Mouse (Mus musculus) CH12.LX (cell line): ENCODE data around the gene Sh3rf1. TPM values are rescaled to one million over a fixed set of nuclear protein-coding genes. Genes with fewer than 3 reads are reported as not detected.

Source experiments
- DNase-seq: peaks from one replicate; pipeline ENCODE4 v3.0.0-alpha.2; 2013; ENCODE audit errors: extremely low read depth
- H3K27ac ChIP-seq: 2 replicates; pipeline ENCODE4 v1.5.1; 2012; ENCODE audit warnings: low read depth, mild to moderate bottlenecking, control low read depth, moderate library complexity; ENCODE audit not compliant: insufficient read depth
- H3K27me3 ChIP-seq: replicated peaks from 2 replicates; pipeline ENCODE3; 2012; ENCODE audit warnings: inconsistent platforms
- H3K36me3 ChIP-seq, 2 experiments: replicated peaks in 1 of 2; 2 replicates each; pipeline versions ENCODE3 to v1.6.1; 2012; ENCODE audit warnings: inconsistent platforms in 1 of 2, low read length in 1 of 2, mild to moderate bottlenecking in 1 of 2, mixed read lengths in 1 of 2, moderate library complexity in 1 of 2; ENCODE audit not compliant: control insufficient read depth in 1 of 2, insufficient read depth in 1 of 2
- H3K4me1 ChIP-seq, 2 experiments: 2 replicates each; pipeline ENCODE4 v1.6.1; 2012; ENCODE audit warnings: inconsistent platforms in 1 of 2, moderate library complexity in 1 of 2; ENCODE audit not compliant: insufficient read depth in 2 of 2, control insufficient read depth in 1 of 2
- H3K4me2 ChIP-seq: 2 replicates; pipeline ENCODE4 v1.6.1; 2012; ENCODE audit warnings: low read depth, mild to moderate bottlenecking, control low read depth; ENCODE audit not compliant: poor library complexity, insufficient read depth, severe bottlenecking
- H3K4me3 ChIP-seq, 3 experiments: fragments of 150-350 bp in 1 of 3; sonication (generic) in 1 of 3; replicated peaks in 1 of 3; 2 replicates each; pipeline versions ENCODE3 to v1.5.1; 2011 to 2012; ENCODE audit warnings: low read depth in 2 of 3, low read length in 2 of 3, mild to moderate bottlenecking in 2 of 3, moderate library complexity in 2 of 3, control low read depth in 1 of 3, improper control_type of control experiment in 1 of 3, inconsistent platforms in 1 of 3, mixed read lengths in 1 of 3; ENCODE audit not compliant: poor library complexity in 1 of 3
- H3K79me2 ChIP-seq: replicated peaks from 2 replicates; pipeline ENCODE4 v1.6.1; 2012; ENCODE audit warnings: mild to moderate bottlenecking, moderate library complexity; ENCODE audit not compliant: control insufficient read depth, poor library complexity, insufficient read depth, severe bottlenecking; ENCODE audit errors: extremely low read depth
- H3K9ac ChIP-seq: 2 replicates; pipeline ENCODE4 v1.6.1; 2012; ENCODE audit warnings: low read depth, mild to moderate bottlenecking, control low read depth, moderate library complexity; ENCODE audit not compliant: insufficient read depth
- H3K9me3 ChIP-seq: replicated peaks from 2 replicates; pipeline ENCODE3; 2012; ENCODE audit warnings: low read length, inconsistent platforms, mixed read lengths
- CHD1 ChIP-seq: IDR thresholded peaks from 2 replicates; pipeline ENCODE4 v1.6.1; 2012; ENCODE audit warnings: low read depth, low read length, improper control_type of control experiment, inconsistent platforms
- CHD2 ChIP-seq: IDR thresholded peaks from 2 replicates; pipeline ENCODE4 v1.6.1; 2011; ENCODE audit warnings: low read length, improper control_type of control experiment
- CTCF ChIP-seq, 2 experiments: IDR thresholded peaks in 1 of 2; conservative IDR thresholded peaks in 1 of 2; 2 replicates each; pipeline ENCODE4 v1.5.1; 2011 to 2012; ENCODE audit warnings: low read depth in 2 of 2, low read length in 2 of 2, improper control_type of control experiment in 1 of 2, inconsistent platforms in 1 of 2, mild to moderate bottlenecking in 1 of 2, moderate library complexity in 1 of 2
- ELF1 ChIP-seq: IDR thresholded peaks from 2 replicates; pipeline ENCODE4 v1.6.1; 2014; ENCODE audit warnings: low read depth, mild to moderate bottlenecking, inconsistent platforms, low read length, improper control_type of control experiment
- IRF4 ChIP-seq: IDR thresholded peaks from 2 replicates; pipeline ENCODE4 v1.6.1; 2014; ENCODE audit warnings: low read depth, mild to moderate bottlenecking, inconsistent platforms, low read length, improper control_type of control experiment
- JUN ChIP-seq: IDR thresholded peaks from 2 replicates; pipeline ENCODE4 v1.6.1; 2011; ENCODE audit warnings: low read depth, mild to moderate bottlenecking, low read length, improper control_type of control experiment, moderate library complexity; ENCODE audit not compliant: insufficient read depth
- MAFK ChIP-seq: IDR thresholded peaks from 2 replicates; pipeline ENCODE4 v1.6.1; 2011; ENCODE audit warnings: low read length, improper control_type of control experiment; ENCODE audit not compliant: insufficient replicate concordance
- MAX ChIP-seq: IDR thresholded peaks from 2 replicates; pipeline ENCODE4 v1.6.1; 2011; ENCODE audit warnings: low read length, improper control_type of control experiment
- MAZ ChIP-seq: IDR thresholded peaks from 2 replicates; pipeline ENCODE4 v1.6.1; 2012; ENCODE audit warnings: low read depth, mild to moderate bottlenecking, inconsistent platforms, low read length, improper control_type of control experiment, moderate library complexity
- MEF2A ChIP-seq: IDR thresholded peaks from 2 replicates; pipeline ENCODE4 v1.6.1; 2014; ENCODE audit warnings: low read depth, mild to moderate bottlenecking, inconsistent platforms, low read length, improper control_type of control experiment, borderline replicate concordance
- MXI1 ChIP-seq: IDR thresholded peaks from 2 replicates; pipeline ENCODE4 v1.6.1; 2011; ENCODE audit warnings: mild to moderate bottlenecking, low read depth, low read length, improper control_type of control experiment
- MYC ChIP-seq: IDR thresholded peaks from 2 replicates; pipeline ENCODE4 v1.6.1; 2011; ENCODE audit warnings: low read depth, mild to moderate bottlenecking, improper control_type of control experiment, low read length
- NELFE ChIP-seq: IDR thresholded peaks from 2 replicates; pipeline ENCODE4 v1.6.1; 2011; ENCODE audit warnings: low read depth, low read length, improper control_type of control experiment
- NRF1 ChIP-seq: IDR thresholded peaks from 2 replicates; pipeline ENCODE4 v1.6.1; 2014; ENCODE audit warnings: low read depth, mild to moderate bottlenecking, inconsistent platforms, low read length, improper control_type of control experiment, moderate library complexity
- PAX5 ChIP-seq: IDR thresholded peaks from 2 replicates; pipeline ENCODE4 v1.6.1; 2012; ENCODE audit warnings: low read length, inconsistent platforms, mixed read lengths
- POLR2A ChIP-seq: IDR thresholded peaks from 2 replicates; pipeline ENCODE4 v1.6.1; 2011; ENCODE audit warnings: low read depth, mild to moderate bottlenecking, improper control_type of control experiment, low read length
- RAD21 ChIP-seq: IDR thresholded peaks from 2 replicates; pipeline ENCODE4 v1.6.1; 2011; ENCODE audit warnings: low read depth, mild to moderate bottlenecking, low read length, improper control_type of control experiment, moderate library complexity
- RCOR1 ChIP-seq: conservative IDR thresholded peaks from 2 replicates; pipeline ENCODE4 v1.6.1; 2012; ENCODE audit warnings: low read depth, mild to moderate bottlenecking, inconsistent platforms, low read length, improper control_type of control experiment
- SIN3A ChIP-seq: IDR thresholded peaks from 2 replicates; pipeline ENCODE4 v1.6.1; 2012; ENCODE audit warnings: low read length, improper control_type of control experiment, inconsistent platforms
- SMC3 ChIP-seq: IDR thresholded peaks from 2 replicates; pipeline ENCODE4 v1.6.1; 2011; ENCODE audit warnings: low read depth, low read length, improper control_type of control experiment
- TBP ChIP-seq: conservative IDR thresholded peaks from 2 replicates; pipeline ENCODE4 v1.6.1; 2011; ENCODE audit warnings: low read depth, low read length, improper control_type of control experiment
- ZKSCAN1 ChIP-seq: IDR thresholded peaks from 2 replicates; pipeline ENCODE4 v1.6.1; 2012; ENCODE audit warnings: low read depth, inconsistent platforms, low read length, improper control_type of control experiment, borderline replicate concordance
- ZMIZ1 ChIP-seq: IDR thresholded peaks from 2 replicates; pipeline ENCODE4 v1.6.1; 2012; ENCODE audit warnings: low read depth, mild to moderate bottlenecking, inconsistent platforms, low read length, improper control_type of control experiment
- dilution Hi-C: fragments of 300-500 bp; cut with MboI; formaldehyde crosslinking; loops from 2 replicates; pipeline ENCODE4 v1.14.3; 2020; ENCODE audit warnings: low sequenced_read_pairs; ENCODE audit not compliant: extremely low pct_unique_long_range_greater_than_20kb, extremely low pct_ligation_motif_present
- in situ Hi-C: fragments of 300-500 bp; cut with MboI; formaldehyde crosslinking; loops from 3 replicates; pipeline ENCODE4 v1.14.3; 2019; ENCODE audit warnings: low sequenced_read_pairs, low pct_ligation_motif_present, low pct_unique_long_range_greater_than_20kb, mixed read lengths
- polyA plus RNA-seq: library from polyadenylated mRNA; unstranded; fragments of >175 nt; gene quantifications from 2 replicates; pipeline ENCODE4 v1.2.1, GENCODE M21; 2012; ENCODE audit warnings: low read depth; ENCODE audit not compliant: insufficient read length
- total RNA-seq, 2 experiments: library from RNA; depleted of rRNA; stranded (reverse); fragments of 300-350 nt in 1 of 2; fragments of >200 nt in 1 of 2; gene quantifications; 2 replicates each; pipeline ENCODE4 v1.2.3; 2012 to 2014

The Sh3rf1 gene
- total and polyA plus RNA-seq, 3 experiments = 6.0 to 16.8 (median 10.6) TPM

GRCm38 (mm10) chr8:61260530-61260929, 36.9 kb downstream of the Sh3rf1 start:
- Histone ChIP-seq H3K79me2 (peaks cover 11% of the 10 kb centered on the region), H3K4me2 (no peak overlapping the region), H3K4me1 (peaks cover 5 to 15% of the 10 kb centered on the region in 2 experiments; a peak in 3 of 4 replicates), H3K27ac (no peak overlapping the region), H3K36me3 (peaks cover 0 to 28% of the 10 kb centered on the region in 2 experiments), H3K9me3 (no peaks in the 10 kb centered on the region), H3K9ac (no peak overlapping the region), H3K4me3 (no peak overlapping the region), H3K27me3 (no peaks in the 10 kb centered on the region)
- dilution Hi-C loops = no loop called here
- DNase-seq = no peak
- TF ChIP-seq JUN (no peak), MAFK (no peak), ZMIZ1 (no peak), NRF1 (no peak), RCOR1 (no peak), MYC (no peak), RAD21 (no peak), CHD2 (no peak), ZKSCAN1 (no peak), ELF1 (no peak), MAZ (no peak), NELFE (no peak), MXI1 (no peak), MEF2A (no peak), IRF4 (no peak), POLR2A (no peak)
- in situ Hi-C loops = no loop called here

DNA sequence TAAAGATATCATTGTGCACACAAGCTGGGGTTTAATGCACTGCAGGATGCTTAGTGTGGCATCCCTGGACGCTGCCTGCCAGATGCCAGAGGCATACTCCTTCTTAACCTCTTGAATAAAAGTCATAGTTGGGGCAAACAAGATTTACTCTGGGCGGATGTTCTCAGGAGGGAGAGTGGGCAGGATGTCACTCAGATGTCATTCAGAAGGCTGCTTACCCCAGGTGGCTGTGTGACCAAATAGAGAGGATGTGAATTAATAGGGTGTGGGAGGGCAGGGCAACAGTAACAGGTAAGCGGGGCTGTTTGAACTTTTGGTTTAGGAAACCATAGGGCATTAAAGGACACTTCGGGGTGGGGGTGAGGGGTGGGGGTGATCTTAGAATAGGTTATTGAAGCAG, 37.7 kb downstream of the Sh3rf1 start:
- Histone ChIP-seq H3K9me3 (no peaks in the 10 kb centered on the region), H3K79me2 (peaks cover 14% of the 10 kb centered on the region), H3K4me1 (peaks cover 8 to 21% of the 10 kb centered on the region in 2 experiments), H3K36me3 (peaks cover 0 to 28% of the 10 kb centered on the region in 2 experiments), H3K4me3 (no peak overlapping the region), H3K27me3 (no peaks in the 10 kb centered on the region), H3K4me2 (no peak overlapping the region), H3K9ac (no peak overlapping the region), H3K27ac (no peak overlapping the region)
- dilution Hi-C loops = no loop called here
- DNase-seq = no peak
- TF ChIP-seq SIN3A (no peak), TBP (no peak), CHD1 (no peak), PAX5 (no peak), MAX (no peak), POLR2A (no peak), SMC3 (no peak), JUN (no peak), CTCF (conservative IDR thresholded peaks at IDR 0.05 in 1 of 2, IDR thresholded peaks at IDR 0.05 in 1 of 2; ENCODE audit: low read depth in 2 of 2, low read length in 2 of 2) (no peak), ELF1 (no peak), MEF2A (no peak)
- in situ Hi-C loops = no loop called here
